Mouse (Mus musculus): ENCODE measurements at regions not wholly inside any gene's neighbourhood (a gene's known extent, or its start where the extent isn't known, plus 50 kb on each side); places are given as distances from the start of the nearest gene placed in this dataset.
A peak's percentile ranks its signal among the peaks of the same experiment; 100 is the strongest.

- DNase-seq = no peak
These were observed 68.2 kb downstream of the Il12a start for GRCm38 (mm10) chr3:68758609-68759008.

- peak; percentile 14 for DNase-seq
These were observed 68.9 kb downstream of the Il12a start for GRCm38 (mm10) chr3:68759375-68759774.

GRCm38 (mm10) chr3:68760806-68761205 lies 70.4 kb downstream of the Il12a start:
- no peak for DNase-seq

- peak; percentile 5 for DNase-seq
These were observed 70.8 kb downstream of the Il12a start for GRCm38 (mm10) chr3:68761242-68761625.

- DNase-seq = peak; percentile 11
These were observed 71.3 kb downstream of the Il12a start for GRCm38 (mm10) chr3:68761626-68762331.

- DNase-seq = no peak
These were observed 72.5 kb downstream of the Il12a start for GRCm38 (mm10) chr3:68762988-68763387.

GRCm38 (mm10) chr3:68764336-68764735 lies 73.9 kb downstream of the Il12a start:
- DNase-seq = no peak

- peak; percentile 80 for DNase-seq
These were observed 74.6 kb downstream of the Il12a start for GRCm38 (mm10) chr3:68764917-68765598.

GRCm38 (mm10) chr3:68771579-68771978 lies 81.1 kb downstream of the Il12a start:
- no peak for DNase-seq

GRCm38 (mm10) chr3:68777801-68778200 lies 87.4 kb downstream of the Il12a start:
- DNase-seq = no peak

GRCm38 (mm10) chr3:68778354-68779040 lies 88.1 kb downstream of the Il12a start:
- DNase-seq = no peak

GRCm38 (mm10) chr3:68780843-68781242 lies 88.5 kb upstream of the 1110032F04Rik start:
- peak; percentile 30 for DNase-seq

GRCm38 (mm10) chr3:68781466-68781865 lies 87.9 kb upstream of the 1110032F04Rik start:
- no peak for DNase-seq

- DNase-seq = no peak
These were observed 87.0 kb upstream of the 1110032F04Rik start for GRCm38 (mm10) chr3:68782363-68782762.

GRCm38 (mm10) chr3:68783666-68784416 lies 85.5 kb upstream of the 1110032F04Rik start:
- DNase-seq = no peak

- DNase-seq = no peak
These were observed 82.6 kb upstream of the 1110032F04Rik start for GRCm38 (mm10) chr3:68786771-68787170.

- DNase-seq = no peak
These were observed 81.8 kb upstream of the 1110032F04Rik start for GRCm38 (mm10) chr3:68787385-68788175.

GRCm38 (mm10) chr3:68789491-68789890 lies 79.9 kb upstream of the 1110032F04Rik start:
- DNase-seq = no peak

- no peak for DNase-seq
These were observed 78.9 kb upstream of the 1110032F04Rik start for GRCm38 (mm10) chr3:68790466-68790865.

- no peak for DNase-seq
These were observed 76.5 kb upstream of the 1110032F04Rik start for GRCm38 (mm10) chr3:68792883-68793282.

- no peak for DNase-seq
These were observed 75.5 kb upstream of the 1110032F04Rik start for GRCm38 (mm10) chr3:68793923-68794322.

All from adrenal gland, postnatal 14 days (tissue).